Mouse (Mus musculus) myocyte (in vitro differentiated cells): ENCODE data around the gene Olfr507.

Source experiments
- CEBPB ChIP-seq: IDR thresholded peaks from 2 replicates; pipeline ENCODE4 v1.6.1; 2011; ENCODE audit warnings: mild to moderate bottlenecking, moderate library complexity; ENCODE audit not compliant: poor library complexity, insufficient read depth, severe bottlenecking
- E2F4 ChIP-seq: IDR thresholded peaks from one replicate; pipeline ENCODE4 v1.6.1; 2011; ENCODE audit warnings: mild to moderate bottlenecking, control low read depth, moderate library complexity; ENCODE audit not compliant: insufficient read depth
- MAX ChIP-seq: IDR thresholded peaks from one replicate; pipeline ENCODE4 v1.6.1; 2011; ENCODE audit warnings: low read depth, mild to moderate bottlenecking, control low read depth
- MYOG ChIP-seq, 3 experiments: IDR thresholded peaks; one replicate each; pipeline ENCODE4 v1.6.1; 2011; ENCODE audit warnings: control low read depth in 2 of 3, low read depth in 2 of 3, mild to moderate bottlenecking in 2 of 3; ENCODE audit not compliant: insufficient read length in 2 of 3, control insufficient read depth in 1 of 3, insufficient read depth in 1 of 3
- POLR2A ChIP-seq: IDR thresholded peaks from one replicate; pipeline ENCODE4 v1.6.1; 2011; ENCODE audit warnings: low read depth, mild to moderate bottlenecking, control low read depth, moderate library complexity; ENCODE audit not compliant: insufficient read length
- POLR2AphosphoS2 ChIP-seq: IDR thresholded peaks from one replicate; pipeline ENCODE4 v1.6.1; 2011; ENCODE audit warnings: low read depth, control low read depth; ENCODE audit not compliant: insufficient read length
- REST ChIP-seq: IDR thresholded peaks from one replicate; pipeline ENCODE4 v1.6.1; 2011; ENCODE audit warnings: mild to moderate bottlenecking, control low read depth, moderate library complexity; ENCODE audit not compliant: insufficient read depth, insufficient read length
- TCF3 ChIP-seq: IDR thresholded peaks from one replicate; pipeline ENCODE4 v1.6.1; 2011; ENCODE audit warnings: low read depth, control low read depth; ENCODE audit not compliant: insufficient read length
- USF1 ChIP-seq: IDR thresholded peaks from one replicate; pipeline ENCODE4 v1.6.1; 2011; ENCODE audit warnings: low read depth, mild to moderate bottlenecking, control low read depth, moderate library complexity

GRCm38 (mm10) chr7:108629694-108630093, 8.1 kb downstream of the Olfr507 start, which contains the start of gene Olfr508:
- TF ChIP-seq MAX (no peak), E2F4 (no peak), REST (no peak), CEBPB (no peak), POLR2A (no peak), TCF3 (no peak), USF1 (no peak), POLR2AphosphoS2 (no peak), MYOG (IDR thresholded peaks at IDR 0.05; ENCODE audit: control insufficient read depth in 1 of 3, insufficient read depth in 1 of 3, insufficient read length in 2 of 3, low read depth in 2 of 3) (no peak)
